Mouse (Mus musculus) hindbrain, embryonic 12.5 days (tissue): ENCODE measurements around the gene Bmpr1a. TPM values are rescaled to one million over a fixed set of nuclear protein-coding genes. Genes with fewer than 3 reads are reported as not detected.

Source experiments
- ATAC-seq: fragments of 200-750 bp; cut with Nextera tagmentation; 2 replicates; pipeline ENCODE4 v1.8.0; 2017; ENCODE audit warnings: moderate TSS enrichment; ENCODE audit not compliant: low FRiP score
- H3K27ac ChIP-seq: fragments of 300-500 bp; sonication (generic); 2 replicates; pipeline ENCODE4 v1.5.1; 2016; ENCODE audit warnings: mild to moderate bottlenecking
- H3K27me3 ChIP-seq: fragments of 300-500 bp; sonication (generic); 2 replicates; pipeline ENCODE4 v1.6.1; 2016; ENCODE audit warnings: mild to moderate bottlenecking
- H3K36me3 ChIP-seq: fragments of 300-500 bp; sonication (generic); 2 replicates; pipeline ENCODE4 v1.6.1; 2016; ENCODE audit warnings: mild to moderate bottlenecking
- H3K4me1 ChIP-seq: fragments of 300-500 bp; sonication (generic); 2 replicates; pipeline ENCODE4 v1.6.1; 2016
- H3K4me2 ChIP-seq: fragments of 300-500 bp; sonication (generic); replicated peaks from 2 replicates; pipeline ENCODE4 v1.6.1; 2016; ENCODE audit warnings: mild to moderate bottlenecking
- H3K4me3 ChIP-seq: fragments of 300-500 bp; sonication (generic); 2 replicates; pipeline ENCODE4 v1.5.1; 2016; ENCODE audit warnings: mild to moderate bottlenecking
- H3K9ac ChIP-seq: fragments of 300-500 bp; sonication (generic); 2 replicates; pipeline ENCODE4 v1.6.1; 2016; ENCODE audit warnings: mild to moderate bottlenecking, moderate library complexity
- H3K9me3 ChIP-seq: fragments of 300-500 bp; sonication (generic); replicated peaks from 2 replicates; pipeline ENCODE4 v1.6.1; 2016; ENCODE audit warnings: mild to moderate bottlenecking
- WGBS: fragments of 180-500 bp; shearing (Covaris S2); methylation state at CpG from one replicate; pipeline ENCODE4 v1.1.7; 2016; 5-methylcytosine and 5-hydroxymethylcytosine counted together
- polyA plus RNA-seq: library from polyadenylated mRNA; unstranded; fragments of >200 nt; fragmentation: Nextera tagmentation; extraction: Ambion mirVana; gene quantifications from 2 replicates; pipeline ENCODE4 v1.2.1, GENCODE M21; 2016

The Bmpr1a gene
- polyA plus RNA-seq, 1 experiment from 2014 or later: 47.6 TPM

DNA sequence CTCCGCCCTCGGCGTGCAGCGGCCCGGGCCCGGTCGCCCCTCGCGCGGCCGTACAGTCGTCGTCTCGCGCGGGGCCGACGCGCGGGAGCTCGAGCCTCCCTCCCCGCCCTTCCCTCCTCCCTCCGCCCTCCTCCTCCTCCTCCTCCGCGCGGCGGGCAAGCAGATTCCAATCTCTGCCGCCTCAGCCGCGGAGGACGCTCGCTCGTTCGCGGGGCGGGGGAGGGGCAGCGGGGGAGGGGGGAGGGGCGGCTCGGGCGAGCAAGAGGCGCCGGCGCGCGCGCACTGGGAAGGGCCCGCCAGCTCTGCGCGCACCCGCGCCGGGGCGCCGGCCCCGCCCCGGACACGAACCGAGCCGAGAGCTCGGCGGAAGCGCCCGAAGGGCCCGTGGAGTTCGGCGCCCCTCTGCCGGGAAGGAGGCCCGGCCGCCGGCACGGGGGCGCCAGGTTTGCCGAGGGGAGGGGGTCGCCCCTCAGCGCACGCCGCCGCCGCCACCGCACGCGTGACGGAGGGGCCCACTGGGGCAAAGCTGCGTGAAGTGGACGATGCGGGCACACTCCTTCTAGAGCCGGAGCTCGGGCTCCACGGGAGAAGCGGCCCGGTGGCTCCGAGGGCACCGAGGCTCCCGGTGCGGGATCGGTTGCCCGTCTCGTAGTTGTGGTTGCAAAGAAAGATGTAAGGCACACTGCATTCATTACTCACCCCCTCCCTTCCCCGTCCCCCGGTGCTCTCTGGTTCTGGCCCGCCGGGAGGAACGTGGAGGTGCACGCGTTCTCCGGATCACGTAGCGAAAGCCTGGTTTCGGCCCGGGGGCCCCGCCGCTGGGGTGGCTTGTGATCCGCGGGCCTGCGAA lies 441 bp downstream of the Bmpr1a start:
- no peaks in the 10 kb centered on the region for H3K36me3 ChIP-seq
- H3K4me1 ChIP-seq: peaks cover 30% of the 10 kb centered on the region
- whole genome bisulfite sequencing: under 1% methylated on average over 92 of the region's 115 CpGs
- peak overlapping the region; percentile 58 for H3K4me2 ChIP-seq
- H3K27ac ChIP-seq: peak overlapping the region; percentile 96
- peak; percentile 92 for ATAC-seq
- H3K9me3 ChIP-seq: no peaks in the 10 kb centered on the region
- H3K9ac ChIP-seq: peak overlapping the region; percentile 96
- H3K4me3 ChIP-seq: peak overlapping the region; percentile 82
- no peaks in the 10 kb centered on the region for H3K27me3 ChIP-seq

DNA sequence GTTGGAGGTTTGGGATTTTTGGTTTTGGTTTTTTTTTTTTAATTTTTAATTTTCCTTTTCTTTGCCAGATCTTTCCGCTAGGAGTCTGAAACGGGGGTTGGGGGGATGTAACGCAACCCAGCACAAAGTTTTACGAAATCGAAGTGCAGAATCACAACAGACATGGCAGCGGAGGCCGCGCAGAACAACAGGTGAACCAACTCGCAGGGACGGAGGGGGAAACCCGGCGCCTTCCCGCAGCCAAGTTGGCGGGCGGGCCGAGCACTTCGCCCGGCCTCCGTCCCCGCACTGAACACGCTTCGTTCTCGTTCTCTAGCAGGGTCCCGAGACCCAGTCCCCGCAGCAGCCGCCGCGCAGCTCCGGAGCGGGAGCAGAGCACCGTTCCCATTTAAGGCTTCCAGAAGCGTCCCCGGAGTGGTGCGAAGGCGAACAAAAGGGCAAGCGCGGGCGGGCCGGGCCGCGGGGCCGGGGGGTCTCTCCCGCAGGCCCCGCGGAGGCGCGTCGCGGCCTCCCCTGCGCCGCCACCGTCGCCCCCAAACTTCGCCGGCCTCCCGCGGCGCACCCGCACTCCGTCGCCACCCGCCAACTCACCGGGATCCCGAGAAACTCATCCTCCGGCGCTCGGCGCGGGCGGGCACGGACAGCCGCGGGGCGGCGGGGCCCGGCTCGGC lies 1.2 kb downstream of the Bmpr1a start:
- no peaks in the 10 kb centered on the region for H3K27me3 ChIP-seq
- peak overlapping the region; percentile 82 for H3K4me3 ChIP-seq
- H3K27ac ChIP-seq: peak overlapping the region; percentile 96
- WGBS: under 1% methylated on average over 76 of the region's 77 CpGs
- peak overlapping the region; percentile 96 for H3K9ac ChIP-seq
- no peaks in the 10 kb centered on the region for H3K36me3 ChIP-seq
- peak overlapping the region; percentile 58 for H3K4me2 ChIP-seq
- no peaks in the 10 kb centered on the region for H3K9me3 ChIP-seq
- ATAC-seq: peak; percentile 58
- peaks cover 30% of the 10 kb centered on the region for H3K4me1 ChIP-seq

DNA sequence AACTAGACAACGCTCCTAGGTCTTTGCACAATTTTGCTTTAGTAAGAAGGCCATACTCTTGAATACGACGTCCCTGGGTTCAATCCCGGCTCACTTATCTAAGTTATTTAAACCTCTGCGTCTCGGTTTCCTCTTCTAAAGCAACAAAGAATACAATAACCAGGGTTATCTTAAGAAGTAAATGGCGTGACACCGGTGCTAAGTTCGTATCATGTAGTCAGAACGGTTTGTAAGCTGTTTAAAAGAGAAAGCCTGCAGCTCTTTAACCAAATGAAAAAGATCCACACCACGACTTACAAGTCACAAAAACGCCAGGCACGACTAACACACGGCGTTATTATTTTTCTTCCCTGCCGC lies 1.7 kb downstream of the Bmpr1a start:
- Histone ChIP-seq H3K27ac (peak overlapping the region; percentile 96; the same call in 1 of the 2 replicates), H3K36me3 (no peaks in the 10 kb centered on the region), H3K4me3 (peak overlapping the region; percentile 82), H3K4me2 (peak overlapping the region; percentile 58), H3K27me3 (no peaks in the 10 kb centered on the region), H3K9ac (peak overlapping the region; percentile 96), H3K9me3 (no peaks in the 10 kb centered on the region), H3K4me1 (peaks cover 30% of the 10 kb centered on the region)
- ATAC-seq: no peak
- under 1% methylated on average over 16 of the region's 16 CpGs for WGBS

DNA sequence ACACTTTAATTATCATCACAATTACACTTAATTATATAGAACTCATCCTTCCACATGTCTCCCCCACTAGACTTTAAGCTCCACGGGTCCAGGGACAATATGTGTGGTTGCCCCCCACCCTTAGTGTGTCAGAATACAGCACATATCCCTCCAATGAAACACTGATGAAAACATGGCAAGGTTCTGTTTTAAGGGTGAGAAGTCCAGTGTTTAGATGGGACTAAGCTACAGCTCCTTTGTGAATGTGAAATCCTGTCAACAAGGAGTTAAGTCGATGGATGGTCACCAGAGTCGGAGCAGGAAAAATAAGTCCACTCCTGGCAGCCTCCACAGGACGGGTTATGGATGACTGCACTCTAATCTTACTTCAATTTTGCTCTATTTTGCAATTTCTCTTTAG lies 2.8 kb downstream of the Bmpr1a start:
- Histone ChIP-seq H3K27ac (no peak overlapping the region), H3K9me3 (no peaks in the 10 kb centered on the region), H3K9ac (peak overlapping the region; percentile 32; the same call in 1 of the 2 replicates), H3K36me3 (no peaks in the 10 kb centered on the region), H3K4me1 (peaks cover 30% of the 10 kb centered on the region), H3K4me2 (peak overlapping the region; percentile 58), H3K27me3 (no peaks in the 10 kb centered on the region), H3K4me3 (peak overlapping the region; percentile 82)
- no peak for ATAC-seq
- 7% methylated on average over 4 of the region's 4 CpGs for WGBS

DNA sequence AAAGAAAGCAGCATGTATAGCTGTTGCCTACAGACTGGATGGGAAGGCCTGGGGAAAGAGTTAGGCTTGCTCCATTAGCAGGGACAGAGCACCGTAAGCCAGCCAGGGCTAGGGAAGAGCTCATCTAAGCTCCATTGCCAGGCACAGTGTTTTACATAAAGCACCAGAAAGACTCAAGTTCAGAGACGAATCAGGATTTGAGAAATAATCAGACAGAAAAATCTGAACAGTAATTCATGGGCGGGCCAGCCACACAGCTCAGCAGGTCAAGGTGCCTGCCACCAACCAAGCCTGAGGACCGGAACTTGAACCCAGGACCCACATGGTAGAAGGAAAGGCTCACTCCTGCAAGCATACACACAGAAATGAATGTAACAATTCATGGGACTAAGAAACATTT lies 3.5 kb downstream of the Bmpr1a start:
- ATAC-seq: no peak
- H3K4me3 ChIP-seq: no peak overlapping the region
- WGBS: 61% methylated on average over 4 of the region's 4 CpGs
- no peaks in the 10 kb centered on the region for H3K27me3 ChIP-seq
- no peaks in the 10 kb centered on the region for H3K9me3 ChIP-seq
- no peak overlapping the region for H3K27ac ChIP-seq
- no peaks in the 10 kb centered on the region for H3K36me3 ChIP-seq
- peaks cover 30% of the 10 kb centered on the region for H3K4me1 ChIP-seq
- H3K4me2 ChIP-seq: peak overlapping the region; percentile 58
- H3K9ac ChIP-seq: no peak overlapping the region

DNA sequence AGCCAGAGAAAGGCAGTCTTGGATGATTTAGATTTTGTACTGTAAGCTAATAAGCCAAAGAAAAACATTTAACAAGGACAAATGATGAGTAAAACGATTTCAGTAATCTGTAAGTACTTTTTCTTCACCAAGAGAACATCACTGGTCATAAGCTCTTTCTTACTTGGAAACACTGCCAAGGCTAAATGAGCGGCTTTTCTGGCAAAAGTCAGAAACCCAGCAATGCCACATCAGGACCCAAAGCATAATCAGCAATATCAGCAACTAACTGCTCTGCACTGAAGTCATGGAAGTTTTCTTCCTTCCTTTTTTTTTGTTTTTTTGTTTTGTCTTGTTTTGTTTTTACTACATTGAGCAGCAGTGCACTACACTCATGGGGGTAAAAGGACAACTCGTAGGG lies 5.8 kb downstream of the Bmpr1a start:
- ATAC-seq: no peak
- no peaks in the 10 kb centered on the region for H3K36me3 ChIP-seq
- no peak overlapping the region for H3K4me2 ChIP-seq
- 85% methylated on average over 3 of the region's 3 CpGs for WGBS
- no peak overlapping the region for H3K4me3 ChIP-seq
- H3K27ac ChIP-seq: no peak overlapping the region
- peaks cover 27% of the 10 kb centered on the region for H3K4me1 ChIP-seq
- H3K27me3 ChIP-seq: no peaks in the 10 kb centered on the region
- no peak overlapping the region for H3K9ac ChIP-seq
- no peaks in the 10 kb centered on the region for H3K9me3 ChIP-seq

DNA sequence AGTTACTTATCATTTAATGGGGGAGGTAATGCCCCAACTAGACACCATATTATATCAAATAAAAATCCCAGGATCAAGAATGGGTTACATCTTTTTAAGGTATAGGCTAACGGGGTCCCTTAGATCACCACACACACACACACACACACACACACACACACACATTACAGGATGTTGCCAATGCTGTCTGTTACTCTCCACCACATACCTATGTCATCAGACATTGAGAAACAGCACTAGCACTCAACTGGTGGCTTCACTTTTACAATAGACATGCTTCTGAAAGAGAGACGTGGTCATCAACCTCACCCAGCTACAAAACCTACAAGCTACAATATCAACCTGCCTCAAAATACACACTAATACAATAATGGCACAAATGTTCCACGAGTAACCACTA lies 9.5 kb downstream of the Bmpr1a start:
- Histone ChIP-seq H3K27ac (no peak overlapping the region), H3K27me3 (no peaks in the 10 kb centered on the region), H3K4me3 (no peak overlapping the region), H3K4me2 (no peak overlapping the region), H3K4me1 (peaks cover 7% of the 10 kb centered on the region), H3K36me3 (no peaks in the 10 kb centered on the region), H3K9me3 (no peaks in the 10 kb centered on the region), H3K9ac (no peak overlapping the region)
- no peak for ATAC-seq
- 94% methylated on average over 3 of the region's 3 CpGs for WGBS

DNA sequence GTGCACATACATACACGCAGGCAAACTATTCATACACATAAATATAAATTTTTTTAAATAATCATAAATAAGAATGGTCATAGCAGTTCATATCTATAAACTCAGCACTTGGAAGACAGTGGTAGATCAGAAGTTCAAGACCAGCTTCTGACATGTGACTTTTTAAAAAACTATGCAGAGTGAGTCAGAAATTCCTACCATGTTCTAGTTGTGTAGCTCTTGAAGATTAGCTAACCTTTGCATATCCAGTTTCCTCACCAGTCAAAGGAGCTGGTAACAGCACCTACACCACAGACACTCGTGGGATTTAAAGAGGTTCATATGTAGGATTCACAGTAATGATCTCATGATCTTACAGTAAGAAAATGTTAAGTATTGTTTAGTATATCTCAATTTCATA lies 10.5 kb downstream of the Bmpr1a start:
- H3K4me3 ChIP-seq: no peak overlapping the region
- WGBS: 83% methylated on average over 2 of the region's 2 CpGs
- no peak overlapping the region for H3K27ac ChIP-seq
- H3K9ac ChIP-seq: no peak overlapping the region
- H3K27me3 ChIP-seq: no peaks in the 10 kb centered on the region
- no peaks in the 10 kb centered on the region for H3K36me3 ChIP-seq
- H3K4me1 ChIP-seq: no peaks in the 10 kb centered on the region; the same call in 1 of the 2 replicates
- no peak for ATAC-seq
- no peaks in the 10 kb centered on the region for H3K9me3 ChIP-seq
- H3K4me2 ChIP-seq: no peak overlapping the region

DNA sequence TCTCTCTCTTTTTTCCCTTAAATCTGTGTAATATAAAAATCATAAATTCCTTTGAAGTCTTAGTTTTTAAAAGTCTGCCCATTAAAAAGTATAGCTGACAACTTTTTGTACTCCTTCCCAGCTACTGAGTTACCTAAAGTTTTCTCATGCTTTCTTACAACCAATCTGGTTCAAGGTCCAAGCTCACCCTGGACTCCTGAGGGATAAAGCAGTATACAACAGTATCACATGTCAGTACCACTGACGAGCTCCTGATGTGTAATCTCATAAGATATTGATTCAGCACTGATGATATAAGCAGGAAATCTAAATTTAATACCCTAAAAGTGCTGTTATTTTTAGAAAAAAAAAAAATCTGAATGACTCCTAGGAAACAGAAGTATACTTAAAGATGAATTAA lies 12.2 kb downstream of the Bmpr1a start:
- WGBS: 63% methylated on average over 1 of the region's 1 CpGs

DNA sequence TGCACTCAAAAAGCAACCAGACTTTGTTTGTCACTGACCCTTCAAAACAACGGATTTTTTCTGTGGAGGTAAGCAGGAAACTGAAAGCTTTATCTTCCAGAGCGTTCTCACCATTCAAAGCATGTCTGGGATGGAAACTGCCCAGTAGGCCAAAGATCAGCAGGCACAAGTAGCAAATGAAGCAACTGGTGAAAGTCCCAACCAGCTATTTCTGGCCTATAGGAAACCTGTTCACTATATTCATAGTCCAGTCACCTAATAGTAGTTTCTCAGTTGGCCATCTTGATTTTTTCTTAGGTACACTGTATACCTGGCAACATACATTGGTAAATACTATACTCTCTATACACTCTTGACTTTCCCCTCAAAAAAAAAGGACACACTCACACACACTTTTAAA lies 13.2 kb downstream of the Bmpr1a start:
- H3K4me1 ChIP-seq: peaks cover 5% of the 10 kb centered on the region
- 90% methylated on average over 2 of the region's 2 CpGs for WGBS
- H3K27me3 ChIP-seq: no peaks in the 10 kb centered on the region
- no peak overlapping the region for H3K9ac ChIP-seq
- H3K27ac ChIP-seq: no peak overlapping the region
- H3K4me2 ChIP-seq: no peak overlapping the region
- no peaks in the 10 kb centered on the region for H3K36me3 ChIP-seq
- no peaks in the 10 kb centered on the region for H3K9me3 ChIP-seq
- no peak for ATAC-seq
- H3K4me3 ChIP-seq: no peak overlapping the region

More for the DNA sequence above, 12.2 kb downstream of the Bmpr1a start:
- Histone ChIP-seq H3K4me3 (no peak overlapping the region), H3K4me1 (no peaks in the 10 kb centered on the region), H3K9me3 (no peaks in the 10 kb centered on the region), H3K27ac (no peak overlapping the region), H3K36me3 (no peaks in the 10 kb centered on the region), H3K9ac (no peak overlapping the region), H3K27me3 (no peaks in the 10 kb centered on the region), H3K4me2 (no peak overlapping the region)
- ATAC-seq: no peak

DNA sequence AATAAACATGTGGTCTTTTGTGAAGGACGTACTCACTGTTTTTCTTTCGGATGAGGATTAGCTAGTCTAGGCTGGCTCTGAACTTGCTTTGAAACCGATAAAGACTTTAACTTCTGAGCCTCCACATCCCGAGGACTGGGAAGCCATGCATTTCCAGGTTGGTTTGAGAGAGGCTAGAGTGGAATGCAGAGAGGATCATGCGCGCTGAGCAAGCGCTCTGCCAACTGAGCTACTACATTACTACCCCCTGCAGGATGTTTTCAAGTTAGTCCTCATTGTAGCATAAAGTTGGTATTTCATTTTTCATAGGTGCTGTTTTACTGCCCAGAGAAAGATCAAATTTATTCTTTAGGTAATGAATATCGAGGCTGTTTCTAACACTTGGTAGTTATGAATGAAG lies 17.0 kb downstream of the Bmpr1a start:
- Histone ChIP-seq H3K4me3 (no peak overlapping the region), H3K27me3 (no peaks in the 10 kb centered on the region), H3K4me2 (no peak overlapping the region), H3K27ac (no peak overlapping the region), H3K4me1 (peaks cover 19% of the 10 kb centered on the region), H3K9ac (no peak overlapping the region), H3K9me3 (no peaks in the 10 kb centered on the region), H3K36me3 (no peaks in the 10 kb centered on the region)
- no peak for ATAC-seq
- WGBS: 58% methylated on average over 8 of the region's 8 CpGs

DNA sequence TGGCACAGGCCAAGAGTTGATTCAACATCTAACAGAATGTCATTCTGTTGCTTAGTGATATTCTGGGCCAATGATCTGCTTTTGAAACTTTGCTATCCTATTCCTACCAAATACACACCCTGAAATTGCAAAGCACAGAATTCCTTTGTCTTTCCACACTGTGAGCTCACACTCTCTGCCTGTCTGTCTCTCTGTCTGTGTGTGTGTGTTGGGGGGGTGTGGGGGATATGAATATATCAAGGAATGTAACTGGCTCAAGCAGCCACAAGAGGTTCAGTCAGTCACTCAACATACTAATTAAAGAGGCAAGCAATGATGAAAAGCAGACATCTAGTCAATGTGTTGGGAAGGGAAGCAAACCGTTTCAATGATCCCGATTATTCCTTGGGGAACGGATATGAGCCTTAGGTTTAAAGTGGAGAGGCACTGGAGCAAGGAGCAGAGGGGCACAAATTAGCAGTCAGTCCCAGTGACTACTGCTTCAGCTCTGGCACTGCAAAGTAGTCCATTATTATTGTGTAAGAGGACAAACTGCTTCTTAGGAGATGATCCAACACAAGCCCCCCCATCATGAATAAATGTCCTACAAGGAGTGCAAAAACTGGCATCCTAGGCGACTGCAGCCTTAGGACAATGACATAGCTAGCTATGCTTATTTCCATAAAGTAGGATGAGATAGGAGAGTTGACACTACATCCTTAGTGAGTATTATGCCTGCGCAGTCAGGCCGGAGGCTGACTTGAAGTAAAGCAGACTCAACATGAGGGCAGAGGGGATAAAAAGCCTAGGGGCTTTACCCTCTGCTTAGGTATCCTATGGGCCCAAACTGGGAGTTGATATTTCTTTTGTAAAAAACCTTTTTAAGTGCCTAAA lies 19.4 kb downstream of the Bmpr1a start:
- 51% methylated on average over 6 of the region's 6 CpGs for WGBS

More for the DNA sequence above, 19.4 kb downstream of the Bmpr1a start:
- H3K9me3 ChIP-seq: no peaks in the 10 kb centered on the region
- no peaks in the 10 kb centered on the region for H3K36me3 ChIP-seq
- H3K27me3 ChIP-seq: no peaks in the 10 kb centered on the region
- peaks cover 22% of the 10 kb centered on the region for H3K4me1 ChIP-seq
- H3K27ac ChIP-seq: peak overlapping the region; percentile 71
- peak; percentile 79 for ATAC-seq
- no peak overlapping the region for H3K4me2 ChIP-seq
- no peak overlapping the region for H3K9ac ChIP-seq
- no peak overlapping the region for H3K4me3 ChIP-seq
